Mouse (Mus musculus) cerebellum, postnatal 25 days (tissue): Measurements from ENCODE around the gene Cdc25b.

ENCODE experiments used
- DNase-seq, 2 experiments: peaks; one replicate each; pipeline ENCODE4 v3.0.0; 2021; ENCODE audit warnings: mixed read lengths in 2 of 2

The Cdc25b gene

GRCm38 (mm10) chr2:131232558-131232957 is 45.8 kb downstream of the Cdc25b start:
- DNase-seq, result no peak

- peak; percentile 91 to 96 for DNase-seq
These were observed 46.8 kb downstream of the Cdc25b start, which contains the start of gene Mavs for GRCm38 (mm10) chr2:131233307-131234126. Mavs (plus strand) TSS chr2:131234063.

- no peak for DNase-seq
These were observed 47.4 kb downstream of the Cdc25b start for GRCm38 (mm10) chr2:131234127-131234650.

GRCm38 (mm10) chr2:131234970-131235635 is 48.4 kb downstream of the Cdc25b start:
- DNase-seq, result peak in 1 of 2 experiments; percentile 9

GRCm38 (mm10) chr2:131242180-131242579 is 55.4 kb downstream of the Cdc25b start:
- no peak for DNase-seq

GRCm38 (mm10) chr2:131242929-131243328 is 56.2 kb downstream of the Cdc25b start:
- no peak for DNase-seq
